Mouse (Mus musculus): ENCODE results near the gene Dip2b.

Gene Dip2b

GRCm38 (mm10) chr15:100088021-100088420 lies 49.6 kb downstream of the Dip2b start:
- DNase-seq, result no peak

DNA sequence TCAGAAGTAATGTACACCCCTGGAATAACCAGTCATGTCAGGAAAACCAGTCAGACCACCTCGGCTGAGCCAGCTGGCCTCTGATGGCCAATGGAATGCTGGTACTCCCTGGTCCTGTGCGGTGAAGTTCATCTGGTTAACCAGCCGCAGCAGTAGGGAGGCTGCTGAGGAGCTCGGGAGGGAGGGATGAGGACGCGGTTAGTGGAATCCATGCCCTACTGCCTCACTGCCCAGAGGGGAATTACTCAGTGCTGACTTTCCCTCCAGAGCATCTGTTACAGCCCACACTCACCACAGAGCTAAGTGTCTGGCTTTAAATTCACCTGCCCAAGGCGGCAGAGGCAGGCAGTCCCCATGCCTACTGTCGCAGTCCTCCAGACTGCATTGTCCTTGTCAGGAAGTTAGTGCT lies 51.2 kb downstream of the Dip2b start:
- DNase-seq, result no peak

GRCm38 (mm10) chr15:100091818-100092217 lies 53.4 kb downstream of the Dip2b start:
- no peak for DNase-seq

- peak in 1 of 2 experiments; percentile 30 for DNase-seq
Measured at GRCm38 (mm10) chr15:100092258-100092657, 53.8 kb downstream of the Dip2b start.

- no peak for DNase-seq
Measured at GRCm38 (mm10) chr15:100096587-100097428, 58.3 kb downstream of the Dip2b start.

DNA sequence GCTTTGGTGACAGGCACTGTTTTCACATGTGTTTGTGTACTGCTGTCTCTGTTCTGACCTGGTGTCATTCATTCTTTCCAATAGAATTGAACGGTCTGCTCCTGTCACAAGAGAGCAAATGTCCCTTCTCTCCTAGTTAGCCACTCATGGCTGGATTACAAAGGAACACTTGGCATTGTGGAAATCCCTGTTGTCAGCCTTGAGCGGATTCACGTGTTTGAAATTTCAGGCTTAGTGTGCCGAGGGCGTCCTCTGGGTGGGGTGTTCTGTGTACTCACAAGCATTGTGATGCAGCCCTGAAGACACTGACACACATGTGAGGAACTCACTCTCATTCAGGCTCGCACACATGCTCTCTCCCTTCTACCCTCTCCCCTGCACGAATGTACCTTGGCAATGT lies 61.9 kb downstream of the Dip2b start:
- DNase-seq, result no peak

DNA sequence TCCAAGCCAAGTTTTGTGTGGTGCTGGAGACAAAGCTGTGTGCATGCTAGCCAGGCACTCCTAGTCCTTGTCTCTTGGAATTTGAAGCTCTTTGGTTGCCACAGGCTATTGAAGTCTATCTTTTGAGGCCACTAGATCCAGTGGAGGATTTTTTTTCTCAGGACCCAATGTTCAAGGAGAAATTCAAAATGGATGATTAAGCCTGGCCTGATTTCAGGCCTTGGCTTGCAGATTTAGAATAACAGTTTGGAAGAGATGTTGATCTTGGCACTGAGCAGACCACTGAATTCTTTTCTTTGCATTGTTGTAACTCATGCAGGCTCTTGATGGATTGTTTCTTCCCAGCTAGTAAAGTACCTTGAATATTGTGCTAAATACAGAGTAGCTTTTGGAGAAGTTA lies 62.7 kb downstream of the Dip2b start:
- DNase-seq, result no peak

- DNase-seq, result no peak
Measured at GRCm38 (mm10) chr15:100104126-100104525, 65.7 kb downstream of the Dip2b start.

- DNase-seq, result peak in 1 of 2 experiments; percentile 35
Measured at GRCm38 (mm10) chr15:100108071-100108782, 69.8 kb downstream of the Dip2b start.

DNA sequence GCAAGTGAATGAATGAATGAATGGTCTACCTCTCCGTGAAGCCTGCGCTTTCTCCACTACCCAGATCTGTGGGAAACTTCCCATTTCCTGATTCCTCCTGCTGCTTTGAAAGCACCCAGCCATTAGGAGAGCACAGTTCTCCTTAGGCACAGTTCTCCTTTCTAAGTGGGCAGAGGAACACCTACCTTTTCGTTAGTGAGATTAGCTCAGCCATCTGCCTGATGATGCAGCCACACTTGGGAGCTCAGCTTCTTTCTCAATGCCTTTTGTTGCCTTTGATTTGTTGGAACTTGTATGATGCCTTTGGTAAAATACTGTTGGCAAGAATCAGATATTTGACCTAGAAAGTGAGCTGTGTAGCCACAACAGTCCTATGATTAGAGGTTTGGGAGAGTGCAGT lies 71.5 kb downstream of the Dip2b start:
- DNase-seq, result no peak

- DNase-seq, result no peak
Measured at GRCm38 (mm10) chr15:100111891-100112290, 73.4 kb downstream of the Dip2b start.

- no peak for DNase-seq
Measured at GRCm38 (mm10) chr15:100112309-100112966, 74.0 kb downstream of the Dip2b start.

- no peak for DNase-seq
Measured at GRCm38 (mm10) chr15:100113343-100114275, 75.1 kb downstream of the Dip2b start.

GRCm38 (mm10) chr15:100115416-100115815 lies 77.0 kb downstream of the Dip2b start:
- no peak for DNase-seq

DNA sequence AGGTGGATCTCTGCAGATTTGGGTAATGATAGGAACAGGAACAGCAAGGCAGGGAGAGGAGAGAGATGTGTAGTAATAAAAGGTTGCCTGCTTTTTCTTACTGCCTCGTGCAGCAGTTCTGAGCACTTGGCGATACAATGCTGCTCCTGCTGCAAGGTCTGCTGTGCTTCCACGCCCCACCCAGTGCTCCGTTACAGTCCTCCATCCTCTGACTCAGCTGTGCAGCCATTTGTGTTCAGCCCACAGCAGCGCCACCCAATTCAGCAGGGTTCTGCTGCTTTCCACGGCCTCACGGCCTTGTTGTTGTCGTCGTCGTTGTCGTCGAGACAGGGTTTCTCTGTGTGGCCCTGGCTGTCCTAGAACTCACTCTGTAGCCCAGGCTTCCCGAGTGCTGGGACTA lies 77.9 kb downstream of the Dip2b start:
- DNase-seq, result no peak

DNA sequence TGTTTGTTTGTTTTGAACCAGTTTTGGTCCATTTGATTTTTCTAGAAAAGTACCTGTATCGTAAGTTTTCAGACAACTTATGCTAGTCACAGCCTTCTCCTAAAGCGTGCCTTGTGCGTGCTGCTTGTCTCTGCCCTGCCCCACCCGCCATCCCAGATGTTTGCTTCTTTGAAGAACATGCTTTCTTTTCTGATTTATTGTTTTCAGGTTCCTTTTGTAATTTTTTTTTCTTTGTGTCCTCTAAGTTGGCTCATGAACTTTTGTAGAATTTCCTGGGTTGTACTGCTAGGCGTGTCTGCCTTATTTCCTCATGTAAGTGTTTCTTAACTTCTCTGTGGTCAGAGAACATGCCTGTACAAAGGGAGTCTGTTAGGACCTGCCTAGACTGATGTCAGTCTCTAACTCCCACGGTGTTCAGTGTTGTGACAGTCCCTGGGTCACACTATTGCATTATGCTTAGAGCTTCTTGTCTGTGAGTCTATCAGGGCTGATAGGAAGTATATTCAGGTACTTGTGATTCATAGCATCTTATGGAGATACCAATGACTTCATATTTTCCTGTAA lies 80.8 kb downstream of the Dip2b start:
- DNase-seq, result no peak

DNA sequence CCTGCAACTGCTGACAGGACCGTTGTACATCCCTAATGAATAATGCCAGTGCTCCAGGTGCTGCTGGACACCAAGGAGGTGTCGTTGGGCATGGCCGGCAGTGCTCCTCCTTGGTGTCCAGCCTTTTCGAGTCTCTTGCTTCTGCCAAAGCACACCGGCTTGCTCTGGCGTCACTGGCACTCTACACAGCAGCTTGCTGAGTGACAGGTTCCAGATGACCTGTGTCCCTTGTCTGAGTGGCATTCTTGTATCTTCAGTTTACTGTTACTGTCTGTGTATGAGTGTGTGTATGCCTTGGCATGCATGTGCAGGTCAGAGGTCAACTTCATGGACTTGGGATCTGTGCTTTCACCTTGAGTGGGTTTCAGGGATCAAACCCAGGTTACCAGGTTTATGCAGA lies 83.0 kb downstream of the Dip2b start:
- no peak for DNase-seq

DNA sequence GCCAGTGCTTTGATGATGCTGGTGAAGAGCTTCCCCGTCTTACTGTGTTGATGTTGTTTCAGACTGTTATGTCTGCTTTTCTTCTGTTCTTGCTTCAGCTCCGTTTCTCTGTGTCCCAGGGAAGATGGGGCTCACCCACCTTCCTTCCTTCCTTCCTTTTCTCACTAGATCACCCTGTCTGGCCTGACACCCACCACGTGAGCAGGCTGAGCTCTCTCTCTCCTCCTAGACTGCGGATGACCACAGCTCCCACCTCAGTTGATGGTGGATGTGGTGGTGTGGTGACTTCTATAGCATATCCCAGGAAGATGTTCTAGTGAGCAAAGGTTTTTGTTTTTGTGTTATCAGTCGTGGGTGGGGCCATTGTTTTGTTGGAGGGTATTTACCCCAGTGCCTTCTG lies 85.4 kb downstream of the Dip2b start:
- DNase-seq, result no peak

- no peak for DNase-seq
Measured at GRCm38 (mm10) chr15:100125245-100125644, 86.8 kb downstream of the Dip2b start.

DNA sequence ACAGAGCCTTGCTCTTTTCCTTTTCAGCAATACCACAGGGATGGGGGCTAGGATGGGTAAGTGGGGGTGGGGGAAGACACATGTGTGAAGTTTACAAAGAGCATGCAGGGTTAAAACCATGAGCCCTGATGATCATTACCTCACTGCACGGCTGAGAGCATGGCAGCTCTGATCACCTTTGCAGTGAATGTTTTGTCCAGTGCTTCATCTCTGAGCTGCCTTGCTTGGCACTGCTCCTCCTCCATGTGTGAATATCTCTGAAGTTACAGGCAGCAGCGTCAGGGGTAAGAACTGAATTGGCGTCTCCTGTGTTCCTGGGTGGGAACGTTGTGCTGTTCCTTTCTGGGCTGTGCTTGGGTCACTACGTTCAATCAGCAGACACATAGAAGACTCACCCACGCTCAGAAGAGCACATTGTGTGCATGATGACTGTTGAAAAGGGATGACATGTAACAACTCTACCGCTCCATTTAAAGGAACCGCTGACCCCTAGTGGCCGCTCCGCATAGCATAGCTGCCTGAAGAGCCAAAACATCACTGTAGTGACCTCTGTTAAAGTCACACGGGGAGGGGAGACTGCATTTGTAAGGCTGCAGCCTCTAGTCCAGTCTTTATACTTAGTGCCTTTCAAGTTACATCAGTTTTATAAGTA lies 88.1 kb downstream of the Dip2b start:
- peak; percentile 89 to 91 for DNase-seq

- DNase-seq, result no peak
Measured at GRCm38 (mm10) chr15:100129151-100129790, 90.8 kb downstream of the Dip2b start.
